Mouse (Mus musculus): ENCODE measurements around the gene Mgme1.

Gene Mgme1

GRCm38 (mm10) chr2:144264398-144265119 lies 5.9 kb upstream of the Mgme1 start:
- no peak for DNase-seq (ENCODE audit: low spot score in 2 of 2)

- DNase-seq (ENCODE audit: low spot score in 2 of 2), result no peak
These were observed 5.4 kb upstream of the Mgme1 start for GRCm38 (mm10) chr2:144265120-144265488.

- DNase-seq (ENCODE audit: low spot score in 2 of 2), result peak; percentile 44 to 71
These were observed 4.4 kb upstream of the Mgme1 start for GRCm38 (mm10) chr2:144265916-144266683.

GRCm38 (mm10) chr2:144267004-144267730 lies 3.3 kb upstream of the Mgme1 start:
- no peak for DNase-seq (ENCODE audit: low spot score in 2 of 2)

- peak in 1 of 2 experiments; percentile 46 for DNase-seq (ENCODE audit: low spot score in 2 of 2)
These were observed 2.8 kb upstream of the Mgme1 start for GRCm38 (mm10) chr2:144267731-144268015.

DNA sequence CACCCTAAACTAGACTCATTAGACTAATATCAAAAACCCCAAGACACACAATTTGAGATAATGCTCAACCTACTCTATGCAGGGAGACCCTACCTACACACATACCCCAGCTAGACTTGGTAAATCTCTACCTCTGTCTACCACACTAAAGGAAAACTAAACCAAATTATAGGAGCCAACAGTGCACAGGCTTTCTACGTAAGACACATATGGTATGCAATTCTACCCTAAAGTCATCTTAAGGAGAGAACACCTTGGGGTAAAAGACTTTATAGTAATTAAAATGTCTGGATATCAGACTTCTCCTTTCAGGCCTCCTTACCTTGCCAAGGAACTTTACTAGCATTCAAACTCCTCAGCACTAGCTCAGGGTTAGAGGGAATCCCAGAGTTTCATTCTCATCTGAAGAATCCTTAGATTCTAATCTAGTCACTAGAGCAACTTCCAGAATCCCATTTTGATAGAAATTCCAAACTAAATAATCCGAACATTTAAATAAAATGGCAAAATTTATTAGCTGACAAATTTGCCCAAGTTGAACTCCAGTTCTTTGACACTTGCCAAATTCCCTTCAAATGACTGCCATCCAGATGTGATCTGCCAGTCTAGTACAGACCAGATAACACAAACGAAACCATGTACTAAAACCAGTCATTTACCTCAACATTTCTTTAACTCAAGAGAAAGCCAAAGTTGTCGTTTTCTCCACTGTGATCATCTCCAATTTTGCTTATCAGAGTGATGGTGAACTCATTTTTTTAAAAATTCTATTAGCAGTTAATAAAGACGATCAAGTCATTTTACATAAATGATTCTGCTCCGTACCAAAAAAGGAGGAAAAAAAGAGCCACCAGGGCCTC lies 1.8 kb upstream of the Mgme1 start:
- DNase-seq (ENCODE audit: low spot score in 2 of 2), result no peak

GRCm38 (mm10) chr2:144269306-144269650 lies 1.2 kb upstream of the Mgme1 start:
- no peak for DNase-seq (ENCODE audit: low spot score in 2 of 2)

DNA sequence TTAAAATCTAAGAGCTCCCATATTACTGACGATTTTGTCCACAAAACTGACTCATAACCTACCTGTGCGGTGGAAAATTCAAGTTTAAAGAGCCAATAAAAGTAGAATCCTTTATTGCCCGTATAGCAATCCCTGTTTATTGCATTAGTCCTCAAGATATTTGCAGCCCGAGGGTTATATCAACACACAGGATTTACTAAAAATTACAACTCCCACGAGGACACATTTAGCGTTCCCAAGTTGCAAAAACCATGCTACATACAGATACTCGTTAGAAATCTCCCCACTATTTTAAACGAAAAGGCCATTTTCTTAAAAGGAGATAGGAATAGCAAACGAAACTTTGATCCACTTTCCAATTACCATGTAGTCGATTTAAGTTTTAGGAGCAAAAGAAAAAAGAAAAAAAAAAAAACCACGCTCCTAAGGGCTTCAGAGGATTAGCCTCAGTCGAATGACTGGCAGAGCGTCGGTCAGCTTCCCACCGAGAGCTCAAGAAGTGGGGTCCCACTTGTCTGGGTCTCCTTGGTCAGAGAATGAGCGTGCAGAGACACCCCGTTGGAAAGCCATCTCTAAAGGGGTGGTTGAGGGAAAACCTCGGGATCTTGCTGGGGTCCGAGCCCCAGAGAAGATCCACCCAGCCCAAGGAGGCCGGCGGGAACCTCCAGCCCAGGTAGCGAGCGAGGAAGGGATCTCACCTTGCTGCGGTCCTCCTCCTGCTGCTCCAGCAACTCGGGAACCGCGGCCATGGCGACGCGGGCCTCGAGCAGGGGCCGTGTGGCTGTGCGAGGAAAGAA lies 586 bp upstream of the Mgme1 start:
- no peak for DNase-seq (ENCODE audit: low spot score in 2 of 2)

DNA sequence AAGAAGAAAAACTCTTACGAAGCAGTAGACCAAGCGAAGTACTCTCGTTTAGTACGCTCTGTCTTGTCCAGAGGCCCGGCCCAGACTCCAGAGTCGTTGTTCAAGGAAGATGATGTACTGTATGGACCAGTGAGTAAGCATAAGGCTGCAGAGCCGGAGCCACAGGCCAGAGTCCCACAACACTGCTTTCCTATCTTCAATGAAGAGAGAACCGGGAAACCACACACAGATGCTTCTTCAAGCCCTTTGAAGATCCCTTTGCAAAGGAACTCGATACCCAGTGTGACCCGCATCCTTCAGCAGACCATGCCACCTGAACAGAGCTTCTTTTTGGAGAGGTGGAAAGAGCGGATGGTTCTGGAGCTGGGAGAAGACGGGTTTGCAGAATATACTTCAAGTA lies 1.6 kb downstream of the Mgme1 start:
- DNase-seq (ENCODE audit: low spot score in 2 of 2), result no peak

- DNase-seq (ENCODE audit: low spot score in 2 of 2), result no peak
These were observed 4.3 kb downstream of the Mgme1 start for GRCm38 (mm10) chr2:144274741-144275140.

DNA sequence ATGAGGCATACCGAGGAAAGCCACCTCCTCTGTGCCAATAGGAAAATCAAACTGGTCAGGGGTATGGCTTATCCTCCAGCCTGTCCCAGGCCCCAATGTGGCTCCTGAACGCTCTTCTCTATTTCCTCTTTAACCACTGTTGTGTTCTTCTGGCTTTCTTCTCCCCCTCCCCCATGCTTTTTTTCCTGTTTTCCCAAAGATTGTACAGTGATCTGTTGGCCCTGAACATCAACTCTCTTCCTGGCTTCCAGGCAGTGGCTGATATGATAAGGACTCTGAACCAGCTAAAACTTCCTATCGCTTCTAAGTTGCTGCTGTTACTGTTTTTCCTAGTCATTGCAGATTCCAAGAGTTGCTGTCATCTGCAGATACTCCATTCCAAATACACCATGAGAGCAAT lies 6.4 kb downstream of the Mgme1 start:
- no peak for DNase-seq (ENCODE audit: low spot score in 2 of 2)

DNA sequence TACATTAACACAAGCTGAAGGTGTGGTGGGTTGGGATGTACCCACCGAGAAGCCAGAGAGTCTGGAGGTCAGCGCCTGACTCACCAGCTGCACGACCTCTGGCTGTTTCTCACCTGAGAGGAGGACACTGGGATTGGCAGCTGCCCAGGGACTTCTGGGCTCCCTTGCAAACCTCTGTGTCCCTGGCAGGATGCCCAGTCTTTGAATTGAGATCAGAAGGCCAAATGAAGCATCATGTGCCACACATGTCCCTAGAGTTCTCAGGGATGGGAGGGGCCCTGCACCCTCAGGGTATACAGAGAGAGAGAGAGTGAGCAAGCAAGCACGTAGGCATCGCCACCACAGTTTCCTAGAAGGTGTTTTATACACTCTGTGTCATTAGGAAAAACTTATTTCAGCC lies 9.3 kb downstream of the Mgme1 start:
- peak; percentile 71 to 88 for DNase-seq (ENCODE audit: low spot score in 2 of 2)

GRCm38 (mm10) chr2:144280568-144280967 lies 10.1 kb downstream of the Mgme1 start:
- no peak for DNase-seq (ENCODE audit: low spot score in 2 of 2)

DNA sequence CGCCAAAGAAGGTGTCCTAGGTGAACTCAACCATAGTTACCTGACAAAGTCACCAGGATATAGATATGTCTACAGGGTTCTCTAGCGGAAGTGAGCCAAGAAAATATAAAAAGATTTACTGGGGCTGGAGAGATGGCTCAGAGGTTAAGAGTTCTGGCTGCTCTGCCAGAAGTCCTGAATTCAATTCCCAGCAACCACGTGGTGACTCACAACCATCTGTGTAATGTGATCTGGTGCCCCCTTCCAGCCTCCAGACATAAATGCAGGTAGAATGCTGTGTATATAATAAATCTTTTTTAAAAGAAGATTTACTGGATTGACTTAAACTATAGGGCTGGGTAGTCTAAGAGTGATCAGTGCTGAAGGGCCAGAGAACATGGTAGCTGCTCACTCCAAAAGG lies 11.0 kb downstream of the Mgme1 start:
- DNase-seq (ENCODE audit: low spot score in 2 of 2), result no peak

DNA sequence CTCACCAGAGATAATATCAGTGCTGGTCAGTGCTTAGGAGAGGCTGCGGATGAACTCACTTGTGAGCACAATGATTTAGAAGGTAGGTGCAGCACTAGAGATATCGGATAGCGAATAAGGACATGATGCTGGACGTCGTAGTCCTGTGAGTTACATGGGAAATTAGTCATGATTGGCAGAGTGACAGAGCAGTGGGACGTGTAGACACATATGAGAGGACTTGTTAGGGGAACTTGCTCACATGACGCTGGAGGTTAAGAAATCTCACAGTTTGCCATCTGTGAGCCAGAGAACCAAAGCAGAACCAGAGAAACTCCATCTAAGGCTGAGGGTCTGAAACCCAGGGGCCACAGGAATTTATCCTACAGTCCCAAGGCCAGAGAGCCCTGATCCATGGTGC lies 19.9 kb downstream of the Mgme1 start:
- no peak for DNase-seq (ENCODE audit: low spot score in 2 of 2)

DNA sequence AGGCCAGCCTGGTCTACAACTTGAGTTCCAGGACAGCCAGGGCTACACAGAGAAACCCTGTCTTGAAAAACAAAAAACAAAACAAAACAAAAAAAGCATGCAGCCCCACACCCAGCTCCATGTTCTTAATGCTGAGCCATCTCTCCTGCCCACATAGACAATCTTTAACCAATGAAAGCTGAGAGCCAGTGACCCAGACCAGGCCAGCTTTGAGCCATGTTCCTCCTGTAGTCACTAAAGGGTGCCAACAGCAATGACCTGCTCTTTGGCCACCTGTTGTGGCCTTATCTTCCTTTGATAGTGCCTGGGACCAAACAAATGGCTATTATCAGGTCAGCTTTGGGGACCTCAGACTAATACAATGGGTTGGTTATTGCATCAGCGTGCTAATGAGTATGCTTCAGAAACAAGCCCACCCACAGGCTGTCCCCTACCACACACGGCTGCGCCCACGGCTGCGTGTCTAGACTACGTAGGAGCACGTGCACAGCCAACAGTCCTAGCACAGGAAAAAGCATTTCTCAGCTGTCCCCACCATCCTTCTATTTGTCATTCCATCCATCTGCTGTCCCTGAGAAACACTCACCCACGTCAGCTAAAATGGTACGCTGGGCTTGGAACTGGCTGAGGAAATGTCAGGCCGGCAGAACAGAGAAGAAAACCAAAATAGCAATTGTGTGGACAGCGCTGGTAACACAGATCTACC lies 21.3 kb downstream of the Mgme1 start:
- DNase-seq (ENCODE audit: low spot score in 2 of 2), result no peak

DNA sequence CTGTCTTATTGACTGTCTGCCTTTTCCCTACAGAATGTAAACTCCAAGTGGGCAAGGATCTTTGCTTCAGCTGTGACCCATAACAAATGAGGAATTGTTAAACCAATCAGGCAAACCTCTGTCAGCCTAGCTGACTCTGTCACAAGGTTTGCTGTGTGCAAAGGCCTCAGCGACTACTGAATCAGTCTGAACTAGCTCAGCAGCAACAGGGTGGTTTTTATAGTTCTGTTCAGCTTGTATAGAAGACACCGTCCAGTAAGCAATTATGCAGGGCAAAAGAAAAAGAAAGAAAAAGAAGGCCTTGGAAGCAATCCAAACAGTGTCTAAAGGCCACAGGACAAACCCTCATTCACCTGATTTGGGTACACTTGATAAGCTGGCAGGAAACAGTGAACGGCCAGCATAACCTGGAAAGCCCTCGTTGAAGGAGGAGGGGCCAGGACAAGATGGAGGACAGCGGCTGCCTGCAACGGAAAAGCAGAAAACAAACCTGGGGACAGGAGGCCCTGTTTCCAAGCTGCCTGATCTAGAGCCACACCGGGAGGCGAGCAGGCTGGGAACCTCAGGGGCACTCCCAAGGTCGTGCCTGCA lies 24.8 kb downstream of the Mgme1 start:
- no peak for DNase-seq (ENCODE audit: low spot score in 2 of 2)

- no peak for DNase-seq (ENCODE audit: low spot score in 2 of 2)
These were observed 29.5 kb downstream of the Mgme1 start for GRCm38 (mm10) chr2:144299749-144300669.

- DNase-seq (ENCODE audit: low spot score in 2 of 2), result no peak
These were observed 30.6 kb downstream of the Mgme1 start for GRCm38 (mm10) chr2:144301101-144301500.

Data from heart, adult 9 months (tissue).